Mouse (Mus musculus) B cell, adult (primary cell): ENCODE results near the gene Cul1. TPM values are rescaled to one million over a fixed set of nuclear protein-coding genes. Genes with fewer than 3 reads are reported as not detected.

Experiments used
- total RNA-seq: library from RNA; stranded (reverse); gene quantifications from 4 replicates; pipeline ENCODE4 v1.2.4, GENCODE M21; 2023; ENCODE audit not compliant: inconsistent age

Cul1 gene
- 98.6 to 124 TPM (median 116 TPM) in 4 replicates for total RNA-seq

DNA sequence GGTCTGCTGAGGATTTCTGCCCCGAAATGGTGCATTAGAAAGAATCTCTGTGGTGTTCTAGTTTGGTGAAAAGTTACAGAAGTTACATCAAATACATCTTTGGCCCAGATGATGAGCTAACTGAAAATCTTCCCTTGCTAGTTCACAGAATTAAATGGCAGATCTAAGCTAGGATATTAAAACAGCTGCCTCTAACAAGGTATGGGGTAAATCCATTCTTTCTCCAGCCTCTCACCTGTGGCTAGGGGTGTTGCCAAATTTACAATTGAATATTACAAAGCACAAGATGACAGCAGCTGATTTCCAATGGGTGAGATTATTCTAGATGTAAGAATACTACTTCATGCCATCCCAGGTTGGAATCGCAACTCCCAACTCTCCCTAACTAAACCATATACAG, at the start of gene Cul1:
Cul1 (plus strand) TSS at position 301 of the 400 bp plus-strand sequence.

Other genes with a start within 250 kb of the Cul1 start
- gene Ezh2, start 141.9 kb downstream of the Cul1 start, total RNA-seq, result 32.2 to 43.5 TPM (median 35.1 TPM) in 4 replicates